Mouse (Mus musculus) cerebellum, adult 18-20 months (tissue): ENCODE results near the gene Fam206a.

Experiments used
- DNase-seq, 2 experiments: peaks; one replicate each; pipeline ENCODE4 v3.0.0; 2021

The Fam206a gene

DNA sequence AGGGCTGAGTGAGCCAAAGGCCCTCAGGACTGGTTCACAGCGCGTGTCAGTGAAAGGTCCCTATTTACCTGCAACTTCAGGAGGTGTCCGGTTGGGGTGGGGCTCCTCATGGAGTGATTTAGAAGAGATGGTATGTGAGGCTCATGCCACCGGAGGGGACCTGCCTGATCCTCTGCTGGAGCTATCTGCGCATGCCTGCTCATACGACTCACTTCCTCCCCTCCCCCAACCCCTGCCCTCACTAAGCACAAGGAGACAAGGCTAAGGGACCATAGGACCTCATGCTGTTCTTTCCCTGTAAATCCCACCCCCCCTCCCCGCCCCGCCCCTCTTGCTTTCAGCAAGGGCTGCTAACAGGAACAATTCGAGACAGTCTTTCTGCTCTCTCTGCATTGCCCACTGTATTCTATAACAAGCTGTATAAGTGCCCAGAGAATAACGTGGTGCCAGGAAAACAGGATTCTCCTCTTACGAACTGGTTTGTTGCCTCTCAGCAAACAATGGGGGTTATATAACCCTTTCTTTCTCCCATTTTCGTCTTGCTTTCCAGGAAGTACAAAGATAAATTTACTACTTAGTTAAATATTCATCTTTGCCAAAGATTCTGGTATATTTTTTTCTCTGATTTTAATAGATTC lies 43.9 kb downstream of the Fam206a start:
- no peak for DNase-seq

DNA sequence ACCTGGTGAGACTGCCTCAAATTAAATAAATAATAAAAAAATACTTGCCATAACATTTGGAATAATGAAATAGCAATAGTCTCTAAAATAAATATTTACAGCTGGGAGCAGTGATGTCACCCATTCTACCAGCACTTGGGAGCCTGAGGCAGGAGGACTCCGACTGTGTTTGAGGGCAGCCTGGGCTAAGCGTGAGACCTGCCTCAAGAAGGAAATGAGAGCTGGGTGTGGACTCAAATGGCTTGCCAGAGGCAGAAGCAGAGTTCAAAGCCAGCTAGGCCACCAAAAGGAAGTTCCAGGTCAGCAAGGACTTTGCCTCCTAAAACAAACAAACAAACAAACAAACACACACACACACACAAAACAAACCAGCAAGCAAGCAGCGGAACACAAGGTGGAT lies 45.3 kb downstream of the Fam206a start:
- DNase-seq, result no peak

DNA sequence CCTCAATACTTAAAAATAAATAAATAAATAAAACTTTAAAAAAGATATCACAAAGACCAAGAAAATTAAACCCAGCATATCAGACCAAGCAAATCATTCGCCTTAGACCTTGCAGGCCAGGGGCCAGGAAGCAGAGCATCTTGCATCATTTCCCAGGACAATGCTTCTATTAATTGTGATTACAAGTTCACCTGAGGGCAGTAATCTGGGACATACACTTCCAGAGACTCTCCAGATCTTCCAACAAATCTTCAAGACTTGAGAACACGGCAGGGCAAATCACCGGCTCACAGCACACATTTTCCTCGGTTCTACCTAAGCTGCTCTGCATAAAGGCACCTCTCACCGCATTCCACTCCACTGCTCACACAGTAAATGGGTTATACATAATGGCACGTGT lies 45.9 kb downstream of the Fam206a start:
- DNase-seq, result no peak

DNA sequence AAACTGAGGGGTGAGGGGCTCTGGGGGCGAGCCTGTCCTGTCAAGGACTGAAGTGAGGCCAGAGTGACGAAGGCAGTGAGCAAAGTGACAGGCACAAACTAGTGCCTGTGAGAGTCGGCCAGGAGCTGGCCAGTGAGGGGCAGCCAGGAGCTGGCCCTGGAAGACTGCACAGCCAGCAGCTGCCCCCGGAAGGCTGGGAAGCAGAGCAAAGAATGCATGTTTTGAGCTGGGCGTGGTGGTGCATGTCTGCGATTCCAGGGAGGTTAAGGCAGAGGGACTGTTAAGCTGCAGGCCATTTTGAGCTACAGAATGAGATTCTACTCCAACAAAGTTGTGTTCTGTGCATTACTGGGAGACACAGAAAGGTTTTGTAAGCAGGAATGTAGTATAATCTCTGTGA lies 48.6 kb downstream of the Fam206a start:
- peak; percentile 22 to 28 for DNase-seq

DNA sequence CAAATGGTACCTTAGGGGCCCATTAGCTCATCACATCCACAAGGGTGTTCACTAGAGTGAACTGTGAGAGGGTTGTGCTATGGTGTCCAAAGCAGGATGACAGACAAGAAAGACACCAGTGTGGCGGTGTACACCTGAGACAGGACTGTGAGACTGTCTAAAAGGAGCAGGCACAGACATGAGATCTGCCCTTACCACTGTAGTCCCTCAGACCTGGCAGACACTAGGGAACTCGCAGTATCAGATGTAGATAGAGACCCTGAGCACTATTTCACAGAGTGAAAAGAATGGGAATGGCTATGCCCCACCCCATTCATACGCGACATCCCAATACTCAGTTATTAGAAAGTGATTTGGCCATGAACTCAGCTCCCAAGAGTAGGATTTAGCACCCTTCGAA lies 53.8 kb downstream of the Fam206a start:
- no peak for DNase-seq

DNA sequence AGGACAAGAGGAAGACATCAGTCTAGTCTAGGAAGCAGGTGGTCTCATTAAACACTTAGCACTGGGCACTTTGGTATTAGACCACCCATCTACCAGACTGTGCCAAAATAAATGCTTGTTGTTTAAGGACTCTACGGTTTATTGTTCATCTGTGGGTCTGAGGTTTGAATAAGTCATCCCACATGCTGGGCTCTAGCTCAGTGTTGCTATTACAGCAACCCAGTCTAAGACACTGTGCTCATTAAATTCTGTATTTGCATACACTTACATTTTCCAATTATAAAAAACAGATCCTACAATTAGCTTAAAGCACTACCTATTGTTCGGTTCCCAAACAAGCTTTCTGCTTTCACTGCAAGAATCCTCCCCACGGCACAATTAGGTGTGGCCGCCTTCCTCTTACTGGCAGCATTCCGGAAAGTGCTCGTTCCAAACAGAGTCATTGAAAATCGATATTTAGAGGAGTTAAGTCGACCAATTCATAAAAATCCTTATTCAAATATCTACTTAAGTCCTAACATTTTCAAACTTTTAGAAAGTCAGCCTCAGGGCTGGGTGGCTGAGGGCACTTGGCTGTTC lies 54.3 kb downstream of the Fam206a start:
- no peak for DNase-seq

DNA sequence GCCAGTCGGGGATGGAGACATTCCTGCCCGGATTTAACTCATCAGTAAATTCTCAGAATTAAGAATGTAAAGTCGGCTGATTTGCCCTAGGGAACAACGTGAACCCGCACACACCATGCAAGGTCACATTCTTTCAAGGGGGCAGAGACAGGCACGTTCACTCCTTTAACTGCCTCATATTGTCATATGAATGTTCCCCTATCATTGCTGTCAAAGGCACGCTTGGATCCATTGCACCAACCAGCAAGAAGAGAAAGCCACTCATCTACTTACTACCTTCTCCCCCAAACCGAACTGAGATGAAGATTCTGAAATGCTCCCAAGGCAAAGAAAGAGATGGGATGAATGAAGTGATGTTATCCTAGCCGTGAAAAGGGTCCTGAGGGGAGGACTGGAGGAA lies 56.6 kb downstream of the Fam206a start:
- DNase-seq, result no peak
